Mouse (Mus musculus) adrenal gland, postnatal 36 days (tissue): Measurements from ENCODE around the gene Ttyh2. TPM values are rescaled to one million over a fixed set of nuclear protein-coding genes. Genes with fewer than 3 reads are reported as not detected.
A peak's percentile ranks its signal among the peaks of the same experiment; 100 is the strongest.

Source experiments
- DNase-seq, 2 experiments: peaks; one replicate each; pipeline ENCODE4 v3.0.0; 2021; ENCODE audit warnings: mixed read lengths in 1 of 2
- total RNA-seq, 2 experiments: library from RNA; stranded (reverse); gene quantifications; 2 replicates each; pipeline ENCODE4 v1.2.3; 2021

Ttyh2 gene
- total RNA-seq, 2 experiments from 2014 or later = 64.3 to 124 TPM

GRCm38 (mm10) chr11:114682321-114682900 is 7.2 kb downstream of the Ttyh2 start:
- DNase-seq = no peak

GRCm38 (mm10) chr11:114683029-114683721 is 7.9 kb downstream of the Ttyh2 start:
- no peak for DNase-seq

- DNase-seq = no peak
Observed at GRCm38 (mm10) chr11:114683722-114684621, 8.7 kb downstream of the Ttyh2 start.

GRCm38 (mm10) chr11:114684627-114685373 is 9.6 kb downstream of the Ttyh2 start:
- DNase-seq = peak in 1 of 2 experiments; percentile 47

DNA sequence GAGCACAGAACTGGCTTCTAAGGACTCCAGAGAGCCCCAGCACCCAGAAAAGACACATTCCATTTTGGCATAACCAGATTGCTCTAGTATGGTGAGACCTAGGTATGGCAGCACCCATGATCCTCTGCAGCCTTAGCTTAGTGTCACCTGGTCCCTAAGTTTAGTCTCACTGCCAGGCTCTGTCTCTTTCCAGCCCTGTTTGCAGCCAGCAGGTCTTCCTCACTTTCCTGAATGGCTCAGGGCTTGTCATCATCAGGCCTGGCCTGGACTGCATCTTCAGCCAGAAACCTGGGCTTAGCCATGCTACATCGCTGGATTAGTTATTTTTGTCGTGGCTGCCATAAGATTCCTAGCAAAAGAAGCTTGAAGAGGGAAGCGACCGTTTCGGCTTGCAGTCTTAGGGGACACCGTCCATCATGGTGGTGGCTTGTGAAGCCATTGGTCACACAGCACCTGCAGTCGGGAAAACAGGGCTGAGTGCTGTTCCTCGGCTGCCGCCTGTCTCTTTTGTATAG is 10.4 kb downstream of the Ttyh2 start:
- no peak for DNase-seq

DNA sequence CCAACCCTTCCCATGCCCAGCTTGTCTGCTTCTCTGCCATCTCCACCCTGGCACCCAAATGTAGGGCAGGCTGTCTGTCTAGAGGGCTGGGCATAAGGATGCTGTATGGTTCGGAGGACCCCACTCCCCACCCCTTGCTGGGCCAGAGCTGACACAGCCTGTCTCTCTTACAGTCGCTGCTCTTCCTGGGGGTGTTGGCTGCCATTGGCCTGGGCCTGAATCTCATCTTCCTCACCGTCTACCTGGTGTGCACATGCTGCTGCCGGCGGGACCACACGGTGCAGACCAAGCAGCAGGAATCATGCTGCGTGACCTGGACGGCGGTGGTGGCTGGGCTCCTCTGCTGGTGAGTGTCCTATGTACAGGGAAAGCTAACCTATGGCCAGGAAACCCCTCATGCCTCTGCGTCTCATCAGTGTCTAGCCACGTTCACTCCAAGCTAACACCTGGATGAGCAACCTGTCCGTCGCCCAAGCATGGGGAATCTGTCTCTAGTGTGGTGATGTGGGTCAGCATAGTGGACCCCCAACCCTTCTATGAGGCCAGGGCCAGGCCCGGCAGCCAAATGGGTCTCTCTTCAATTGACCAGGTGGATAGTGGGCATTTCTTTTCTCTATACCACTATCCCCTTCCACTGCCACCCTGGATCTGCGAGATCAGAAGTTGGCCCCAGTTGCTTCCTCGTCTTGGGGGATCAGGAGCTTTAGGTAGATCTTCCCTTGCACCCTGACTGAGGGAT is 11.2 kb downstream of the Ttyh2 start:
- DNase-seq = no peak

GRCm38 (mm10) chr11:114687574-114688188 is 12.4 kb downstream of the Ttyh2 start:
- peak; percentile 46 to 64 for DNase-seq

- no peak for DNase-seq
Observed at GRCm38 (mm10) chr11:114688729-114689128, 13.5 kb downstream of the Ttyh2 start.

- no peak for DNase-seq
Observed at GRCm38 (mm10) chr11:114690192-114690591, 15.0 kb downstream of the Ttyh2 start.

DNA sequence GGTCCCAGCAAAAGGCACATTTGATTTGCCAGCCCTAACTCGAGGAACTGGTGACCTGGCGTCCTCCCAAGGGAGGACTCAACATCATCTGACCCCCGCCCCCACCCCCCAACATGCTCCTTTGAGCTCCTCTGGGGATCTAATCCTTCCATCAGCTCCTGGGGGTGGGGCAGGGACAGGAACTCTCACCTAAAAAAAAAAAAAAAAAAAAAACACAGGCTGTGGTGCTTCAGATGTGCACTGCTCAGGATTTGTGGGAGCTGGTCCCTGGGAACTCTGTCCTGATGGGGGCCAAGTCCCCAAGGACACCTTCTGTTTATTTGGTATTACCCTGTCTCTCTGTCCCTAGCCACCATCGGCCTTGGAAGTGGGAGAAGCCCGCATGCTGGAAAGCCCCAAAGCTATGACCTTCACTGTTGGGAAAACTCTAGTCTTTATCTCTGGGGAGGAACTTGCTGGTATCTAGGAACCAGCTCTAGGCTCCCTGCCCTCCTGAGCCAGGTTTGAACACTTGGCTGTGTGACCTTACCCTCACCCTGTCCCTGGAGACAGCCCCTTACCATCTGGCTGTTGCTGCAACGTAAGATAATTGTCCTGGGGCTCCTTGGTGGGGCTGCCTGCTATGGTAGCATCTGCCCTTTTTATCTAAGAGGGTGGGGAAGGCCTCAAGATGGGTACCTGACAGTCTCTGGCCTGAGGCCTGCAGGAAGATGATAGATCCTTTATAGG is 16.4 kb downstream of the Ttyh2 start:
- peak; percentile 76 to 82 for DNase-seq

GRCm38 (mm10) chr11:114692601-114693000 is 17.4 kb downstream of the Ttyh2 start:
- DNase-seq = no peak

- DNase-seq = no peak
Observed at GRCm38 (mm10) chr11:114693456-114693855, 18.2 kb downstream of the Ttyh2 start.

DNA sequence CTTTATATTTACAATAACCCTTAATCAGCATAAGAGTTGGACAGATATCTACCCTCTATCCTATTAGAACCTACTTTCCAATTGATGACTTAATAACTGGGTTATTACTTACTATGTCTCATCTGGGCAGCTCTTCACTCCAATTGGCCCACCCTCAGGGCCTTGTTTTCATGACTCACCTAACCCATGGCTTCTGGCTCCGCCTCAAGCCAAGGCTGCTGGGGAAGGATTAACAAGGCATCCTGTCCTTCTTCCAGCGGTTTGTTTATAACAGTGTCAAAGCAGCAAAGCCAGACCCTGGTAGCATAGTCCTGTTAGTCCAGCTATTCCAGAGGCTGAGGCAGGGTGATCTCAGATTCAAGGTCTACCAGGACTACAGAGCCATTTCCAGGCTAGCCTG is 19.2 kb downstream of the Ttyh2 start:
- peak; percentile 80 to 87 for DNase-seq

- no peak for DNase-seq
Observed at GRCm38 (mm10) chr11:114698496-114698895, 23.3 kb downstream of the Ttyh2 start.

DNA sequence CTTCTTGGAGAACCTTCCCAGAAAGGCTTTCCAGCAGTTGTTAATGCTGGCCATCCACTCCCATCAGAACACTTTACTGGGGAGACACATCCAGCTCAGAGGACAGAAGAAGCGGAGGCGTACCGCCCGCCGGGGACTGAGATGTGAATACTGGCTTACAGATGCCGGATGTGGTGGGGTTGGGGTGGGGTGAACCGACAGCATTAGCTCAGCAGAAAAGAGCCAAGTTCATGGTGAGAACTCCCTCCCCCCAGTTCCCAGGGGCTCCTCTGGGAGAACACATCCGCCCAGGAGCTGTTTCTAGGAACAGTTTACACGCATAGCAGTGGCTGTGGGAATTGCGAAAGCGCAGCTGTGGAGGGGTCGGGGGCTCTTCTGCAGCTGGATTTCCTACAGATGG is 24.3 kb downstream of the Ttyh2 start:
- no peak for DNase-seq

DNA sequence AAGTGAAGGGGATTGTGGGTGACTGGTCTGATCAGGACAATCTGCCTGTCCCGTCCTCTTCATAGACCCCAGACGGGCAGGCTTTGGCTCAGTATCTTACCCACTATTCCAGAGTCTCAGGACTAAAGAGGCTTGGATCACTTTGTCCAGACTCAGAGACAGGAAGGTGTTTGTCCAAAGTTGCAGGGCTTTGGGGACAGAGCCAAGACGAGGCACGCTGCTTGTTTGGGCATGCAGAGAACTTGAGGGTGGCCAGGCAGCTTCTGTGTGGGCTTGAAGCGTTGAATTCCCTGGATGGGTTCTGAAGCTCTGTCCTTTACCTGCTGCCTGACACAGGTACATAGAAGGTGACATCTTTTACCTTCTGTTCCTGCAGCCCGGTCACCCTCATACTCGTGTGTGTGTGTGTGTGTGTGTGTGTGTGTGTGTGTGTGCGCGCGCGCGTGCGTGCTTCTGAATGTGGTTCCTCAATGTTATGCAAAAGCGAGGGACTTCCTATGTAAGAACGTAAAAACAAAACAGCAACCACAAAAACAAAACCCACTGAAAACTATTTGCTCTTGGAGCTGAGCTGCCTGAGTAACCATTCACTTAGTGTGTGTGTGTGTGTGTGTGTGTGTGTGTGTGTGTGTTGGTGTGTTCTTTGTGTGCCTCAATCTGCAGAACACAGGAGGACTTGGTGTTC is 27.2 kb downstream of the Ttyh2 start:
- DNase-seq = no peak

- no peak for DNase-seq
Observed at GRCm38 (mm10) chr11:114702996-114703361, 27.7 kb downstream of the Ttyh2 start.

GRCm38 (mm10) chr11:114704071-114704913 is 29.1 kb downstream of the Ttyh2 start:
- DNase-seq = no peak
